Mouse (Mus musculus) heart, adult 2 months (tissue): ENCODE results near the gene Cog5.

Source experiments
- CTCF ChIP-seq: fragments of 200-600 bp; IDR thresholded peaks from 2 replicates; pipeline ENCODE4 v1.8.1; 2022; ENCODE audit warnings: antibody characterized with exemption, mild to moderate bottlenecking, moderate library complexity
- EP300 ChIP-seq: fragments of 200-500 bp; IDR thresholded peaks from 2 replicates; pipeline ENCODE4 v1.6.1; 2011; ENCODE audit warnings: low read depth, low read length, control low read depth; ENCODE audit not compliant: insufficient read depth
- POLR2A ChIP-seq: fragments of 200-500 bp; IDR thresholded peaks from 2 replicates; pipeline ENCODE4 v1.6.1; 2011; ENCODE audit warnings: mild to moderate bottlenecking, low read depth, low read length, control low read depth; ENCODE audit not compliant: insufficient read depth

- 0 out of 2 replicates have a peak, but pooled peaks have one; percentile 23 for TF ChIP-seq POLR2A
- TF ChIP-seq CTCF, result no peak
- no peak for TF ChIP-seq EP300
Observed at GRCm38 (mm10) chr12:31634343-31635239, 20.1 kb upstream of the Cog5 start, which contains the start of gene Bcap29.
